Mouse (Mus musculus): ENCODE data around the gene Rnf43.

Gene Rnf43

GRCm38 (mm10) chr11:87662407-87662806, at the start of gene Rnf43:
Rnf43 (plus strand) TSS chr11:87662722.
- peak; percentile 72 to 85 for DNase-seq (ENCODE audit: low spot score in 2 of 2)

GRCm38 (mm10) chr11:87613972-87614371, 48.5 kb upstream of the Rnf43 start:
- no peak for DNase-seq (ENCODE audit: low spot score in 2 of 2)

GRCm38 (mm10) chr11:87615551-87615950, 47.0 kb upstream of the Rnf43 start:
- DNase-seq (ENCODE audit: low spot score in 2 of 2), result no peak

- no peak for DNase-seq (ENCODE audit: low spot score in 2 of 2)
Observed at GRCm38 (mm10) chr11:87615952-87616351, 46.6 kb upstream of the Rnf43 start.

GRCm38 (mm10) chr11:87616790-87617474, 45.6 kb upstream of the Rnf43 start, which contains the start of gene Hsf5:
Hsf5 (plus strand) TSS chr11:87617164.
- DNase-seq (ENCODE audit: low spot score in 2 of 2), result no peak

- DNase-seq (ENCODE audit: low spot score in 2 of 2), result no peak
Observed at GRCm38 (mm10) chr11:87617606-87618005, 44.9 kb upstream of the Rnf43 start.

- DNase-seq (ENCODE audit: low spot score in 2 of 2), result no peak
Observed at GRCm38 (mm10) chr11:87623160-87623559, 39.4 kb upstream of the Rnf43 start.

GRCm38 (mm10) chr11:87629859-87630258, 32.7 kb upstream of the Rnf43 start:
- peak in 1 of 2 experiments; percentile 34 for DNase-seq (ENCODE audit: low spot score in 2 of 2)

- no peak for DNase-seq (ENCODE audit: low spot score in 2 of 2)
Observed at GRCm38 (mm10) chr11:87638793-87639192, 23.7 kb upstream of the Rnf43 start.

- DNase-seq (ENCODE audit: low spot score in 2 of 2), result peak; percentile 25 to 46
Observed at GRCm38 (mm10) chr11:87639206-87639605, 23.3 kb upstream of the Rnf43 start.

GRCm38 (mm10) chr11:87642865-87643264, 19.7 kb upstream of the Rnf43 start:
- no peak for DNase-seq (ENCODE audit: low spot score in 2 of 2)

- no peak for DNase-seq (ENCODE audit: low spot score in 2 of 2)
Observed at GRCm38 (mm10) chr11:87654693-87655092, 7.8 kb upstream of the Rnf43 start.

- DNase-seq (ENCODE audit: low spot score in 2 of 2), result no peak
Observed at GRCm38 (mm10) chr11:87659216-87659615, 3.3 kb upstream of the Rnf43 start.

GRCm38 (mm10) chr11:87662822-87663221, 300 bp downstream of the Rnf43 start:
- no peak for DNase-seq (ENCODE audit: low spot score in 2 of 2)

GRCm38 (mm10) chr11:87663948-87664347, 1.4 kb downstream of the Rnf43 start:
- DNase-seq (ENCODE audit: low spot score in 2 of 2), result no peak

- no peak for DNase-seq (ENCODE audit: low spot score in 2 of 2)
Observed at GRCm38 (mm10) chr11:87664521-87664920, 2.0 kb downstream of the Rnf43 start.

GRCm38 (mm10) chr11:87665224-87665623, 2.7 kb downstream of the Rnf43 start:
- DNase-seq (ENCODE audit: low spot score in 2 of 2), result no peak

- no peak for DNase-seq (ENCODE audit: low spot score in 2 of 2)
Observed at GRCm38 (mm10) chr11:87665658-87666057, 3.1 kb downstream of the Rnf43 start.

GRCm38 (mm10) chr11:87666256-87667035, 3.9 kb downstream of the Rnf43 start:
- DNase-seq (ENCODE audit: low spot score in 2 of 2), result no peak

GRCm38 (mm10) chr11:87667107-87668090, 4.9 kb downstream of the Rnf43 start:
- DNase-seq (ENCODE audit: low spot score in 2 of 2), result no peak

GRCm38 (mm10) chr11:87673282-87673681, 10.8 kb downstream of the Rnf43 start:
- no peak for DNase-seq (ENCODE audit: low spot score in 2 of 2)

GRCm38 (mm10) chr11:87675606-87676005, 13.1 kb downstream of the Rnf43 start:
- no peak for DNase-seq (ENCODE audit: low spot score in 2 of 2)
